Mouse (Mus musculus) stomach, postnatal 0 days (tissue): ENCODE measurements at regions not wholly inside any gene's neighbourhood (a gene's known extent, or its start where the extent isn't known, plus 50 kb on each side); places are given as distances from the start of the nearest gene placed in this dataset.

Experiments used
- ATAC-seq: fragments of 200-750 bp; cut with Nextera tagmentation; 2 replicates; pipeline ENCODE4 v1.8.0; 2017; ENCODE audit not compliant: low FRiP score, low TSS enrichment
- DNase-seq: peaks from one replicate; pipeline ENCODE4 v3.0.0-alpha.2; 2016; ENCODE audit warnings: low spot score
- H3K27ac ChIP-seq: fragments of 300-500 bp; sonication (generic); replicated peaks from 2 replicates; pipeline ENCODE4 v1.5.1; 2014; ENCODE audit warnings: mild to moderate bottlenecking, control low read depth
- H3K27me3 ChIP-seq: fragments of 300-500 bp; sonication (generic); 2 replicates; pipeline ENCODE4 v1.6.1; 2014; ENCODE audit warnings: low read length; ENCODE audit not compliant: control insufficient read depth, insufficient read depth
- H3K36me3 ChIP-seq: fragments of 300-500 bp; sonication (generic); 2 replicates; pipeline ENCODE4 v1.6.1; 2014; ENCODE audit warnings: low read length, mixed read lengths; ENCODE audit not compliant: control insufficient read depth, insufficient read depth
- H3K4me1 ChIP-seq: fragments of 300-500 bp; sonication (generic); replicated peaks from 2 replicates; pipeline ENCODE4 v1.6.1; 2014; ENCODE audit warnings: antibody characterized with exemption; ENCODE audit not compliant: control insufficient read depth, insufficient read depth
- H3K4me2 ChIP-seq: fragments of 300-500 bp; sonication (generic); replicated peaks from 2 replicates; pipeline ENCODE4 v1.6.1; 2014; ENCODE audit warnings: low read depth, mild to moderate bottlenecking, control low read depth, moderate library complexity
- H3K4me3 ChIP-seq: fragments of 300-500 bp; sonication (generic); 2 replicates; pipeline ENCODE4 v1.5.1; 2014; ENCODE audit warnings: low read depth, low read length, control low read depth
- H3K9ac ChIP-seq: fragments of 300-500 bp; sonication (generic); 2 replicates; pipeline ENCODE4 v1.6.1; 2014; ENCODE audit warnings: mild to moderate bottlenecking, low read length, control low read depth, mixed read lengths
- H3K9me3 ChIP-seq: fragments of 300-500 bp; sonication (generic); 2 replicates; pipeline ENCODE4 v1.6.1; 2016; ENCODE audit warnings: low read length; ENCODE audit not compliant: control insufficient read depth
- CTCF ChIP-seq: IDR thresholded peaks from 2 replicates; pipeline ENCODE4 v1.5.1; 2016; ENCODE audit warnings: antibody characterized with exemption, low read depth, mild to moderate bottlenecking, moderate library complexity
- EP300 ChIP-seq: optimal IDR thresholded peaks from 2 replicates; pipeline ENCODE3; 2016; ENCODE audit warnings: antibody characterized with exemption
- WGBS: fragments of 180-500 bp; shearing (Covaris S2); extraction: QIAGEN DNeasy Blood & Tissue Kit; methylation state at CpG from one replicate; pipeline ENCODE4 v1.1.7; 2014; 5-methylcytosine and 5-hydroxymethylcytosine counted together

DNA sequence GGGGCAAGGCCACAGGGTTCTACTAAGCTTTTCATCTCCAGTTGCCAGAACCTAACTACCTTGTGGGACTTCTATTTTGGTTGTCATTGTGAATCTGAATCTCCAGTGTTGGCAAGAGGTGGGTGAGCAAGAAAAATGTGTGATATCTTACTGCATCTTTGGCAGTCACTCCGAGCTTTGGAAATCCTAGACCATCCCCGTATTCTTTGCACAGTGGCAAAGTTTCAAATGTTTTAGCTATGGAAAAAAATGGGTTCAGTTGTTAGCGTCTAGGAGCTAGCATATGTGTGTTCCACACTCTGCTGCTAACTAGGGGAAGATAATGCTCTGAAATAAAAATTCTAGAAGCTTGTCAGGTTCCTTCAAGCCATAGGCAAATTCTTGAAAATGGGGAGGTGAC lies 337.4 kb upstream of the 4930583I09Rik start:
- WGBS = 86% methylated on average over 3 of the region's 3 CpGs
- TF ChIP-seq EP300 (no peak), CTCF (no peak)
- DNase-seq (no peak), ATAC-seq (no peak)
- Histone ChIP-seq H3K27ac (no peak overlapping the region), H3K4me2 (no peak overlapping the region), H3K9ac (no peak overlapping the region), H3K36me3 (no peaks in the 10 kb centered on the region), H3K9me3 (no peaks in the 10 kb centered on the region), H3K4me1 (no peaks in the 10 kb centered on the region), H3K27me3 (no peaks in the 10 kb centered on the region), H3K4me3 (no peak overlapping the region)

DNA sequence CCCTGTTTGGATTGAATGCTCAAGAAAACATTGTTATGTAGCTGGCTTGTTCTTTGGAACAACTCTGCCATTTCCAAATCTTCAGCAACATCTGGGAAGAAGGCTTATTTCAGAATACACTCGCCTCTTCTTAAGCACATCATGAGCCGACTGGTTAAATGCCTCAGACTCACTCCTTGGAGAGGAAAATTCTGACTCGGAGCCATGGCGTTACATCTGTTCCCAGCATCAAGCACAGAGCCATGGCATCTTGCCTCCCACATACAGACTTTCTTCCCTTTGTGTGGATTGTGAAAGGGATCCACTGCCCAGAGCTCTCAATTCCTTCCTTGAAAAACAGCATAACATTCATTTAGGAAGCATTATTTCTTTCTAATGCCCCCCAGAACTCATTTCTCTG lies 334.8 kb upstream of the 4930583I09Rik start:
- no peak overlapping the region for H3K9ac ChIP-seq
- WGBS = 64% methylated on average over 4 of the region's 4 CpGs
- H3K36me3 ChIP-seq = no peaks in the 10 kb centered on the region
- H3K27ac ChIP-seq = no peak overlapping the region
- TF ChIP-seq CTCF (no peak), EP300 (no peak)
- H3K4me2 ChIP-seq = no peak overlapping the region
- DNase-seq = no peak
- no peak overlapping the region for H3K4me3 ChIP-seq
- H3K4me1 ChIP-seq = no peaks in the 10 kb centered on the region
- H3K27me3 ChIP-seq = no peaks in the 10 kb centered on the region
- H3K9me3 ChIP-seq = no peaks in the 10 kb centered on the region
- ATAC-seq = no peak

DNA sequence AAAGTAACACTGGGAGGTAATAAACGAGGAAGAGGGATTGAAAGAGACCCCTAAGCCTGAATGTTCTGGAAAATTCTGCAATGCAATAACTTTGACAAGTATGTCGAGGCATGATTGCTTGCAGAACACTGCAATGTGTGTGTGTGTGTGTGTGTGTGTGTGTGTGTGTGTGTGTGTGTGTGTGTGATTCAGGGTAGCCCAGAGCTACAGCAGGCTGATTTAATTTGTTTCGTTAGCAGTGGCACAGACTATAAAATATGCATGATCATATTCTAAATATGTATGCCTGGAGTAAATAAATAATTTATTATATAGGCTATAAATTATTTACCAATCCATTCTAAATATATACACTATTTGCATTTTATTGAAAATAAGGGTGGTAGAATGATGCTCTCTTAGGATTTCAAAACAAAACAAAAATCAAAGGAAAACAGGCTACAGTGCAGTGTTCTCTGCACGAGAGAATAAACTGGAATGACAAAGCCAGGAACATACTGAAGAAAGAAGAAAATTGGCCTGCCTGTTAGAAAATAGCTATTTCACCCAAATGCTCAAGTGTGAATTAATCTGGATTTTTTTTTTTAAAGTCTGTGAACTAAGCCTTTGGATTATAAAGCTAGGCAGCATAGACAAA lies 334.2 kb upstream of the 4930583I09Rik start:
- Histone ChIP-seq H3K4me2 (no peak overlapping the region), H3K9ac (no peak overlapping the region), H3K27ac (no peak overlapping the region), H3K4me1 (no peaks in the 10 kb centered on the region), H3K9me3 (no peaks in the 10 kb centered on the region), H3K27me3 (no peaks in the 10 kb centered on the region), H3K4me3 (no peak overlapping the region), H3K36me3 (no peaks in the 10 kb centered on the region)
- WGBS = 69% methylated on average over 4 of the region's 4 CpGs
- ATAC-seq (no peak), DNase-seq (no peak)
- TF ChIP-seq CTCF (no peak), EP300 (no peak)

DNA sequence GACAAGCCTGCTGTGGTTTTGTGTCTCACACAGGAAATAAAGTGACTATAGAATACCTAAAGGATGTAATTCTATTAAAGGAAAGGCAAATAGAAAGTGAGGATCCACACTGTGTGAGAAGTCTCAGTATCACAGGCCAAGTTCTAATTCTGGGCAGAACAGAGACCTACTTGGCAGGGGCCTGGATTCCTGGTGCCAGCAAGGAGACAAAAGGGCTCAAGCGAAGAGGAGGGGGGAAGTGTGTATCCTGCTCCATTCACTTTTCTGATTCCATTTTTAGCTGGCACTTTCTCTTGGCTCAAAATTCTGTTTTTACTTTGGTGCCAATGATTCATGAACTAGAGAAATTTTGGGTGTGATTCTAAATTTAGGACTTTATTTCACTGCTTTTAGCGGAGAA lies 310.5 kb upstream of the 4930583I09Rik start:
- 70% methylated on average over 2 of the region's 2 CpGs for WGBS
- DNase-seq (no peak), ATAC-seq (no peak)
- Histone ChIP-seq H3K4me1 (no peaks in the 10 kb centered on the region), H3K4me3 (no peak overlapping the region), H3K36me3 (no peaks in the 10 kb centered on the region), H3K9me3 (no peaks in the 10 kb centered on the region), H3K27me3 (no peaks in the 10 kb centered on the region), H3K4me2 (no peak overlapping the region), H3K9ac (no peak overlapping the region), H3K27ac (no peak overlapping the region)
- TF ChIP-seq CTCF (no peak), EP300 (no peak)

DNA sequence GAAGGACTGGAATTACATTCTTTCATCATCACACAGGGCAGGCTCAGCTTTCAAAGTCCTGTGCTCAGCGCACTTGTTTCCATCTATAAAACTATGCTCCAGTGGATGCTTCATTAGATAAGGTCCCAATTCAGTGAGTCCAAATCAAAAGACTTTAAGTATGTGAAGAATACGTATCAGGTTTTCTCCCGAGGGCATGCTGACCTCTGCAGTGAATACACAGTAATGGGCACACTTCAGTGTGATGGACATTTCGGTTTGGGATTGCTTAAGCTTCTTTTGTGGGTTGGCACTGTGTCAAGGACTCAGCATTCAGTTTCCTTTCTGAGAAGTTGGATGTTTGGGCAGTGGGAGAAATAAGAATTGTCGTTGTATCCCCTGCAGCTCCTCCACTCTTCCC lies 278.8 kb upstream of the 4930583I09Rik start:
- no peak overlapping the region for H3K4me2 ChIP-seq

DNA sequence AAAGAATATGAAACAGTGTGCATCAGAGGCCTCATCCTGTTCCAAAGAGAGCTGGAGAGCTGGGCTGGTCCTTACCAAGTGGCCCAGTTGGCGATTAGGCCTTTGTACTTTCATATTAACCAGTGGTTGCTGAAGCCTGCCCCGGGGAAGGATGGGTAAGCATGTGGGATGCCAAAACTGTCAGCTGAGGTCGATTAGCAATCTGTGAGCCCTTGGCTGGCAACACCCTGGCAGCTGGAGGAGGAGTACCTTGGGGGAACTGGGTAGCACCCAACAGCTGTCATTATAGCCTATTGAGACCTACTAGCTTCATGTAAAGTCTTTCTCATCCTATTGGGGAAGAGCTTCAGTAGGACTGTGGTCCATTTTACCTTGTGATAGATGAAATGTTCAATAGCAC lies 277.2 kb upstream of the 4930583I09Rik start:
- Histone ChIP-seq H3K27ac (no peak overlapping the region), H3K9me3 (no peaks in the 10 kb centered on the region), H3K27me3 (no peaks in the 10 kb centered on the region), H3K9ac (no peak overlapping the region), H3K4me1 (no peaks in the 10 kb centered on the region), H3K36me3 (no peaks in the 10 kb centered on the region), H3K4me3 (no peak overlapping the region), H3K4me2 (no peak overlapping the region)
- ATAC-seq (no peak), DNase-seq (no peak)
- TF ChIP-seq EP300 = no peak
- TF ChIP-seq CTCF = no peak
- WGBS = 67% methylated on average over 3 of the region's 3 CpGs

More for the DNA sequence above, 278.8 kb upstream of the 4930583I09Rik start:
- Histone ChIP-seq H3K27me3 (no peaks in the 10 kb centered on the region), H3K4me1 (no peaks in the 10 kb centered on the region), H3K36me3 (no peaks in the 10 kb centered on the region), H3K9me3 (no peaks in the 10 kb centered on the region), H3K9ac (no peak overlapping the region), H3K27ac (no peak overlapping the region), H3K4me3 (no peak overlapping the region)
- WGBS = 76% methylated on average over 5 of the region's 5 CpGs
- DNase-seq = no peak
- TF ChIP-seq CTCF (no peak), EP300 (no peak)
- no peak for ATAC-seq
